Mouse (Mus musculus) MEL (cell line): ENCODE measurements at regions not wholly inside any gene's neighbourhood (a gene's known extent, or its start where the extent isn't known, plus 50 kb on each side); places are given as distances from the start of the nearest gene placed in this dataset.

Experiments
- CHD1 ChIP-seq: IDR thresholded peaks from 2 replicates; pipeline ENCODE4 v1.6.1; 2012; ENCODE audit warnings: low read depth, mild to moderate bottlenecking, inconsistent platforms, low read length, improper control_type of control experiment
- CHD2 ChIP-seq: IDR thresholded peaks from 2 replicates; pipeline ENCODE4 v1.6.1; 2011; ENCODE audit warnings: low read length, improper control_type of control experiment
- CTCF ChIP-seq, 3 experiments: IDR thresholded peaks in 2 of 3; conservative IDR thresholded peaks in 1 of 3; 2 replicates each; pipeline ENCODE4 v1.5.1; 2011 to 2012; ENCODE audit warnings: low read length in 3 of 3, low read depth in 2 of 3, mild to moderate bottlenecking in 2 of 3, improper control_type of control experiment in 1 of 3, inconsistent platforms in 1 of 3, mixed read lengths in 1 of 3, moderate library complexity in 1 of 3; ENCODE audit not compliant: control insufficient read depth in 1 of 3, insufficient read depth in 1 of 3, poor library complexity in 1 of 3, severe bottlenecking in 1 of 3
- HCFC1 ChIP-seq: IDR thresholded peaks from 2 replicates; pipeline ENCODE4 v1.6.1; 2012; ENCODE audit warnings: low read depth, mild to moderate bottlenecking, inconsistent platforms, low read length, improper control_type of control experiment, moderate library complexity
- MAZ ChIP-seq: IDR thresholded peaks from 2 replicates; pipeline ENCODE4 v1.6.1; 2012; ENCODE audit warnings: low read depth, mild to moderate bottlenecking, inconsistent platforms, low read length, improper control_type of control experiment
- POLR2AphosphoS2 ChIP-seq: IDR thresholded peaks from 2 replicates; pipeline ENCODE4 v1.6.1; 2011; ENCODE audit warnings: low read length, improper control_type of control experiment
- SIN3A ChIP-seq: IDR thresholded peaks from 2 replicates; pipeline ENCODE4 v1.6.1; 2012; ENCODE audit warnings: low read length, improper control_type of control experiment, inconsistent platforms
- SMC3 ChIP-seq: IDR thresholded peaks from 2 replicates; pipeline ENCODE4 v1.6.1; 2011; ENCODE audit warnings: low read depth, low read length, improper control_type of control experiment
- TCF12 ChIP-seq: IDR thresholded peaks from 2 replicates; pipeline ENCODE4 v1.6.1; 2014; ENCODE audit warnings: low read depth, mild to moderate bottlenecking, inconsistent platforms, low read length, improper control_type of control experiment, moderate library complexity
- UBTF ChIP-seq: IDR thresholded peaks from 2 replicates; pipeline ENCODE4 v1.6.1; 2012; ENCODE audit warnings: low read depth, mild to moderate bottlenecking, inconsistent platforms, low read length, improper control_type of control experiment, moderate library complexity, borderline replicate concordance; ENCODE audit not compliant: insufficient read depth
- USF1 ChIP-seq: IDR thresholded peaks from 2 replicates; pipeline ENCODE4 v1.6.1; 2014; ENCODE audit warnings: low read depth, mild to moderate bottlenecking, inconsistent platforms, low read length, improper control_type of control experiment, moderate library complexity
- ZNF384 ChIP-seq: IDR thresholded peaks from 2 replicates; pipeline ENCODE4 v1.6.1; 2012; ENCODE audit warnings: low read depth, mild to moderate bottlenecking, inconsistent platforms, low read length, improper control_type of control experiment

DNA sequence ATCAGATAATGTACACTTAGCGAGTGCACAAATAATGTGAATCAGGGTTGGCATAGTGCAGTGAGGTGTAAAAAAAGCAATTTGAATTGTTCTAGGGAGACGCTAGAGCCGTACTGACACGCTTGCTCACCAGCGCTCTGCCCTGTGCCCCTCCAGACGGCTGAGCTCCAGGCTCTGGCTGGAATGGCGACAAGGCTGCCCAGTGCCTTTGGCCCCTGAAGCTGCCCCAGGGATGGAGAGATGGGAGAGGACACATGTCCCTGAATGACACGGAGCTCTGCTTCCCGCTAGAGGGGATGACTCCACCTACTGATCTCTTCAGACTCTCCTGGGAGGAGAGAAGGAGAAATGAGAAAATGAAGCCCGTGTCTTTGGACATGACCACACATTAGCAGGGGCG, 143.3 kb upstream of the Cadm1 start:
- TF ChIP-seq CTCF (IDR thresholded peaks at IDR 0.05 in 2 of 3, conservative IDR thresholded peaks at IDR 0.05 in 1 of 3; ENCODE audit: control insufficient read depth in 1 of 3, insufficient read depth in 1 of 3, low read depth in 2 of 3, low read length in 3 of 3, poor library complexity in 1 of 3, severe bottlenecking in 1 of 3) (no peak), CHD1 (no peak), POLR2AphosphoS2 (no peak), HCFC1 (no peak), CHD2 (no peak), MAZ (no peak), UBTF (no peak), TCF12 (no peak), USF1 (no peak), ZNF384 (no peak), SIN3A (no peak), SMC3 (no peak)
